Mouse (Mus musculus) bone marrow, adult 2 months (tissue): ENCODE data around the gene Arhgap1. TPM values are rescaled to one million over a fixed set of nuclear protein-coding genes. Genes with fewer than 3 reads are reported as not detected.
A peak's percentile ranks its signal among the peaks of the same experiment; 100 is the strongest.

Experiments used
- H3K27ac ChIP-seq: fragments of 200-500 bp; 2 replicates; pipeline ENCODE4 v1.5.1; 2012; ENCODE audit warnings: low read depth, mild to moderate bottlenecking, control low read depth, inconsistent platforms, low read length; ENCODE audit not compliant: control insufficient read depth, poor library complexity, insufficient read depth
- H3K4me1 ChIP-seq: fragments of 200-500 bp; 2 replicates; pipeline ENCODE4 v1.6.1; 2011; ENCODE audit warnings: low read length; ENCODE audit not compliant: control insufficient read depth, insufficient read depth
- H3K4me3 ChIP-seq: fragments of 200-500 bp; replicated peaks from 2 replicates; pipeline ENCODE3; 2011; ENCODE audit warnings: mild to moderate bottlenecking, low read depth, low read length, control low read depth; ENCODE audit not compliant: control insufficient read depth
- CTCF ChIP-seq: fragments of 200-500 bp; IDR thresholded peaks from 2 replicates; pipeline ENCODE4 v1.5.1; 2011; ENCODE audit warnings: low read length, control low read depth; ENCODE audit not compliant: control insufficient read depth, insufficient read depth
- POLR2A ChIP-seq: fragments of 200-500 bp; IDR thresholded peaks from 2 replicates; pipeline ENCODE4 v1.6.1; 2011; ENCODE audit warnings: low read depth, mild to moderate bottlenecking, control low read depth, low read length, borderline replicate concordance; ENCODE audit not compliant: control insufficient read depth
- WGBS: fragments of 180-500 bp; shearing (Covaris S2); methylation state at CpG from one replicate; pipeline ENCODE4 v1.1.7; 2018; 5-methylcytosine and 5-hydroxymethylcytosine counted together
- polyA plus RNA-seq: library from polyadenylated mRNA; stranded (reverse); fragments of >200 nt; gene quantifications from 2 replicates; pipeline ENCODE4 v1.2.4, GENCODE M21; 2011; ENCODE audit warnings: low replicate concordance; ENCODE audit not compliant: missing spikeins, insufficient read depth, insufficient read length

Gene Arhgap1
- polyA plus RNA-seq, 1 experiment = 35.2 TPM

DNA sequence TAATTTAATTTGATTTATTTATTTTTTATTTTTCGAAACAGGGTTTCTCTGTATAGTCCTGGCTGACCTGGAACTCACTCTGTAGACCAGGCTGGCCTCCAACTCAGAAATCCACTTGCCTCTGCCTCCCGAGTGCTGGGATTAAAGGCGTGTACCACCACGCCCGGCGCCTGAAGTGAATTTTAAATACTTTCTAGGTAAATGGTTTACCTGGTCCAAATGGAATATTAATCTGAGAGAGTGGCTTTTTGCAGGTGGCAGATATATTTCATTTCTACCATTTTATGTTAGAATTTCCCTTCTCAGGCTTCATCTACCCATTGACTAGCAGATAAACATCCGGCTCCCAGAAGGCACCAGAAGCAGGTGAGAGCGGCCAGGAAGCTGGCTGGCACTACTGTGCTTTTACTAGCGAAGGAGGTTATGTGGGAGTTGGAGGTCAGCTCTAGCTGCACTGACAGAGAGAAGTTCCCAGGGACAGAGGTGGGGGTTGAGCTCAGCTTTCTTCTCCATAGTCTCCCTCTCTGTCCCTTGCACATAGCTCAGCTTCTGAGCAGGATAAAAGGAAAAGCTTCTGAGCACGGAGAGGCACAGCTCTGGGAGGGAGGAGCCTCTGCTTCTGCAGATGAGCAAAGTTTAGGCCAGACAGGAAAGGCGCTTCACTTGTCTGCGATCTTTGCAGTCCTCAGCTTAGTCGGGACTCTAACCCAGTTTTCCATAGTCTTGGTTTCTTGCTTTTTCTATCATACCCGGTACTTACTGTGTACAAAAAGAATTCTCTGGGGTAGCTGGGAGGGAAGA is 2.0 kb downstream of the Arhgap1 start:
- no peak overlapping the region for H3K4me3 ChIP-seq
- no peaks in the 10 kb centered on the region; the same call in 1 of the 2 replicates for H3K4me1 ChIP-seq
- WGBS = 86% methylated on average over 14 of the region's 14 CpGs
- TF ChIP-seq POLR2A (no peak), CTCF (no peak)
- H3K27ac ChIP-seq = no peak overlapping the region

DNA sequence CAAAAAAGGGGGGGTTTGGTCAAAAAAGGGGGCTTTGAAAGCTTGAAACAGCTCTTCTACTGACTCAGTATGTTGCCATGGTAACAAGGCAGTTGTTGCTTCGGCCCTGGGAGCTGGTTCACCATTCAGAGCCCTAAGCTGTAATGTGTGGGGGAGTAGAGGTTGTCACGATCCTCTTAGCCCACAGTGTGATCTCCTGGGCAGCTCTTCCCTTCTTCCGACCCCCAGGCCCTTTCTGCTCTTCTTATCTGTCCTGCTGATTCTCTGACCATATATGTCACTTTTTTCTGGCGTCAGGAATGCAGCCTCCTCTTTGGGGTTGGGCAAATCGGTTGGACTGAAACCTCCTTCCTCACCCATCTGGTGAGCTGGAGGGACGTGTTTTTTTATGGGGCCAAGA is 3.2 kb downstream of the Arhgap1 start:
- Histone ChIP-seq H3K27ac (no peak overlapping the region), H3K4me3 (no peak overlapping the region), H3K4me1 (no peaks in the 10 kb centered on the region; the same call in 1 of the 2 replicates)
- WGBS = 70% methylated on average over 6 of the region's 6 CpGs
- no peak for TF ChIP-seq POLR2A

DNA sequence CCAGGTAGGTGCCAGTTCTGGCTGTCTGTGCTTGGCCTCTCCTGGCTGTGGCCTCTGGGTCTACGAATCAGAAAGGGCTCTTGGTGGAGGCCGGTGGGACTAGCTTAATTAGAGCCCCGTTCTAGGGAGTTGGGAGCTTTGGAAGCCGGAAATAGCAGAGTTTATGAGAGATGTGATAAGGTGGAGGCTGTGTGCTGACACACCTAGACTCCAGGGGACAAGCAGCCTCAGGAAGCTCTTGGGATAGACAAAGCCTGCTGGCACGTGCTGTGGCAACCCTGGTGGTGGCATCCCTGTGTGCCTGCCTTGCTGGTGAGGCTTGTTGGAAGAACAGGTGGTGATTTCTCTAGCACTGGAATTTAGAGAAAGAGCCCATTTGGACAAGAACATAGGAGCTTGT is 5.7 kb downstream of the Arhgap1 start:
- no peak for TF ChIP-seq POLR2A
- TF ChIP-seq CTCF = no peak
- no peak overlapping the region for H3K27ac ChIP-seq
- no peaks in the 10 kb centered on the region; the same call in 1 of the 2 replicates for H3K4me1 ChIP-seq
- H3K4me3 ChIP-seq = no peak overlapping the region
- WGBS = 84% methylated on average over 5 of the region's 5 CpGs

DNA sequence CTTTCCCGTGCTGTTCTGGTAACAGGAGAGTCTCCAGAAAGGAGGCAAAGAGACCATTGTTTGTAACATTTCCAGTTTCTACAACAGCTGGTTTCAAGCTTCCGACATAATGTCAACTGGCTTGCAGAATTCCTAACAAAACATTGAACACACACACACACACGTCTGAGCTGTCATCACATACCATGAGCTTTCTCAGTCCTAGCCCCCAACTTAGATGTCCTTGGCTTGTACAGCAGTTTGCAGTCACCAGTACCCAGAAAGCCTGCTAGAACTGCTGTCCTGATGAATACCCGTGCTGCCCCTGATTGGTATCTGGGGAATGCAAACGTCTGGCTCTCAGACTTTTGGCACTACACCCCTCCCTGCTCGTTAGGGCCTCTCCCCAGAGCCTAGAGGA is 6.2 kb downstream of the Arhgap1 start:
- Histone ChIP-seq H3K4me3 (no peak overlapping the region), H3K27ac (no peak overlapping the region), H3K4me1 (no peaks in the 10 kb centered on the region; the same call in 1 of the 2 replicates)
- TF ChIP-seq POLR2A (no peak), CTCF (no peak)
- 80% methylated on average over 6 of the region's 6 CpGs for WGBS

DNA sequence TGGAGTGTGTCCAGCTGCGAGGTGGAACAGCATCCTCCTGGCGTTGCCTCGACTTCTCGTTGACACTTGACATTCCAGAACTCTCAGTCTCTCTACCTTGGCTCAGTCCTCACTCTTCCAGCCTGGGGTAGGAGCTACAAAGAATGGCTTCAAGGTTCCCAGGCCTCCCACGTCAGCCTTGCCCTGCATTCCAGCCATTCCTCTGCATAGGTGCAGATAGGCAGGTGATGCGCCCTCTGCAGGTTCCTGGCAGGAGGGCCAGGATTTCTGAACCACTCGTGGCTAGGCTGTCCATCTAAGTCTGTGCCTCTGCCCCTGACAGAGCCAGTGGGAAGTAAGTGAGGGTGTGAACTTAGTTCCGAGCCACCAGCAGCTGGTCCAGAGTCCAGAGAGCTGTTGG is 7.1 kb downstream of the Arhgap1 start:
- Histone ChIP-seq H3K4me3 (no peak overlapping the region), H3K27ac (no peak overlapping the region), H3K4me1 (no peaks in the 10 kb centered on the region)
- WGBS = 82% methylated on average over 8 of the region's 8 CpGs
- TF ChIP-seq POLR2A (no peak), CTCF (peak; percentile 10; the same call in 1 of the 2 replicates)

DNA sequence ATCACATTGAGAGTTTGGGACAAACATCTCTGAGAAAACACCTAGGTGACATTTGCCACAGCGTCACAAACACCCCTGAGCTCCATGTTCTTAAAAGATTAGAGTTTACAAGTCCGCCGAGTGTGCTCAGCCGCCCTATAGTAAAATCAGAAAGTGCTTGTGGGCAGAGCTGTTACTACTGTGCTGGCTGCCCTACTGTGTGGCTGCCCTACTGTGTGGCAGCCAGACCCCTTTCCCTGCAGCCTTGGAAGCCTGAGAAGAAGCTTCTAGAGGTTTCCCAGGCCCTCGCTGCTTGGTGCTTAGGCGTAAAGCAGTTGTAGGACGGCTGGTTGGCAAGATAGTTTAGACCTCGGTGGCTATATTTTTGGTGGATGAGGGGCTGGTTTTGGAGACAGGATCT is 10.0 kb downstream of the Arhgap1 start:
- Histone ChIP-seq H3K4me1 (no peaks in the 10 kb centered on the region), H3K27ac (no peak overlapping the region), H3K4me3 (no peak overlapping the region)
- WGBS = 92% methylated on average over 8 of the region's 8 CpGs
- TF ChIP-seq CTCF (no peak), POLR2A (no peak)

DNA sequence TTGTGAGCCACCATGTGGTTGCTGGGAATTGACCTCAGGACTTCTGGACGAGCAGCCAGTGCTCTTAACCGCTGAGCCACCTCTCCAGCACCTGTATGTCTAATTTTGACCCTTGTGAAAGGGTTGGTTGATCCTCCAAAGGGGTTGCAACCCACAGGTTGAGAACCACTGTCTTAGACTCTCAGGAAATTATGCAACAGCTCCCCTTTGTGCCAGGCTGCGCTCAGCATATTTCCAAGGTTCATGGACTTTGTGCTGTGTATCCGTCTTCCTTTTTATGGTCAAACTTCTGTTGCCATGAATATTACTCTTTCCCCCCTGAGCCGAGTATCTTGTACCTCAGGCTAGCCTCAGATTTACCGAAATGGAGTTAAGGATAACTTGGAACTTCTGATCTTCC is 11.3 kb downstream of the Arhgap1 start:
- 49% methylated on average over 6 of the region's 6 CpGs for WGBS
- no peak for TF ChIP-seq CTCF
- no peak for TF ChIP-seq POLR2A

DNA sequence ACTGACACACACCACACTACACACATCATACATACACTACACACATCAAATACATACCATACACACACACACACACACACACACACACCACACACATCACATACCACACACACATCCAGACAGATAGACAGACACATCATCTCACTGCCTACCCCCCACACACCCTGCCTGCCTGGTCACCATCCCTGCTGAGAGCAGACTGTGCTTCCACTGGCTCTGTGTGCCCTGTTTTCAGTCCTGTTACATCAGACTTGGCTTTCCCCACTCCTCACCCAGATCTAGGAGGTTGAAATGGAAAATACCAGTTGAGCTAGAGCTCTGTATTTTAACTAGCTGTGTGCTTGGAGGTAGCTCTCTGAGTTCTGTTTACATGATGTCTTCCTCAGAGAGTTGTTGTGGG is 15.1 kb downstream of the Arhgap1 start:
- no peak for TF ChIP-seq POLR2A
- H3K4me3 ChIP-seq = no peak overlapping the region
- no peaks in the 10 kb centered on the region for H3K4me1 ChIP-seq
- H3K27ac ChIP-seq = no peak overlapping the region

More for the DNA sequence above, 11.3 kb downstream of the Arhgap1 start:
- no peak overlapping the region for H3K4me3 ChIP-seq
- no peak overlapping the region for H3K27ac ChIP-seq
- H3K4me1 ChIP-seq = no peaks in the 10 kb centered on the region
